Mouse (Mus musculus): ENCODE measurements around the gene Chmp1a. TPM values are rescaled to one million over a fixed set of nuclear protein-coding genes. Genes with fewer than 3 reads are reported as not detected.
A peak's percentile ranks its signal among the peaks of the same experiment; 100 is the strongest.

Gene Chmp1a
- polyA plus RNA-seq, 1 experiment = 114 TPM

DNA sequence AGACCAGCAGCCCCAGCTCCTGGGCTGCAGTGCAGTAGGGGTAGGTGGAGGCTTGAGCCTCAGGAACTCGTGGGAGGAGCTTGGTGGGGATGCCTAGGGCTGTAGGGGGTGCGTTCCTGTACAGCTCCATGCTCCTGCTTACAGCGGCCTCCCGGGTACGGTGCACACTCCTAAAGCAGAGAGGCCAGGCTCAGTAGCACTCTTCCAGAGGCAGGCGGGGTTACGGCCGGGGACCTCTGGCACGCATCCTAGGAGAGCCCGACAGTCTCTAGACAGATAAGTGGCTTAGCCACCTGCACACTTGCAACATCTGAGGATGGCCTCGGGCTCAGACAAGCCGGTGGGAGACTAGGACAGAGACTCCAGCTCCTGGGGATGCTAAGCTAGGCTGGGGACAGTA, 33.0 kb upstream of the Chmp1a start:
- Histone ChIP-seq H3K36me3 (ENCODE audit: control insufficient read depth, insufficient read depth) (no peaks in the 10 kb centered on the region), H3ac (ENCODE audit: control insufficient read depth, insufficient read length) (no peak overlapping the region)

DNA sequence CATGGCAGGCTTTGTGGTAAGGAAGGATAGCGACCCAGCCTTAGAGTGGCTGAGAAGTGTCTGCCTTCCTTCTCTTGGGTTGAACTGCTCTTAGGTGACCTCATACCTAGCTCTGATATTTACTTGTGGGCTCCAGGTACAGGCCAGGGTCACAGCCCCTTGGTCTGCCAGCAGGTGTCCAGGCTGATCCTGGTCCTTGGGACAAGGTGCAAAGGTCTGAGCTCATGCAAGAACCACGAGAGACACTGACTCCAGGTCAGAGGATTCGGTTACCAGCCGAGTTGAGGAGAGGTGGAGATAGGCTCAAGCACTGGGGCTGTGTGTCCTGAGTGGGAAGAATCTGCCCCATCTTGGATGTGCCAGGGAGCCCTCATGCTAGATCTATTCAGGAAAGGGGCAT, 31.8 kb upstream of the Chmp1a start:
- no peak overlapping the region for H3K4me3 ChIP-seq
- H3K79me2 ChIP-seq (ENCODE audit: control insufficient read depth, insufficient read depth) = no peaks in the 10 kb centered on the region
- no peak for TF ChIP-seq MYOG (IDR thresholded peaks at IDR 0.05; ENCODE audit: control insufficient read depth in 1 of 3, insufficient read depth in 1 of 3, insufficient read length in 2 of 3, low read depth in 2 of 3)
- no peak for TF ChIP-seq MYOD1 (IDR thresholded peaks at IDR 0.05; ENCODE audit: control insufficient read depth in 1 of 3, insufficient read length in 2 of 3, low read depth in 2 of 3)
- no peak for TF ChIP-seq TCF3 (IDR thresholded peaks at IDR 0.05; ENCODE audit: insufficient read length, low read depth)
- no peak for TF ChIP-seq TCF12 (IDR thresholded peaks at IDR 0.05; ENCODE audit: insufficient read depth, poor library complexity, severe bottlenecking)
- TF ChIP-seq E2F4 (IDR thresholded peaks at IDR 0.05; ENCODE audit: insufficient read depth) = no peak
- TF ChIP-seq POLR2A (IDR thresholded peaks at IDR 0.05; ENCODE audit: insufficient read length, low read depth) = no peak
- no peak for TF ChIP-seq REST (IDR thresholded peaks at IDR 0.05; ENCODE audit: insufficient read depth, insufficient read length)
- TF ChIP-seq CEBPB (IDR thresholded peaks at IDR 0.05; ENCODE audit: insufficient read depth, poor library complexity, severe bottlenecking) = no peak
- TF ChIP-seq SRF (IDR thresholded peaks at IDR 0.05; ENCODE audit: control insufficient read depth, insufficient read length, low read depth) = no peak
- TF ChIP-seq MAX (IDR thresholded peaks at IDR 0.05; ENCODE audit: low read depth) = no peak
- no peak for TF ChIP-seq USF1 (IDR thresholded peaks at IDR 0.05; ENCODE audit: low read depth)
- no peak overlapping the region for H3ac ChIP-seq (ENCODE audit: control insufficient read depth, insufficient read length)
- H3K4me2 ChIP-seq (ENCODE audit: low read depth) = no peak overlapping the region
- H3K36me3 ChIP-seq (ENCODE audit: control insufficient read depth, insufficient read depth) = no peaks in the 10 kb centered on the region
- no peaks in the 10 kb centered on the region for H3K27me3 ChIP-seq (ENCODE audit: control insufficient read depth, insufficient read depth, insufficient read length)

More for the DNA sequence above, 33.0 kb upstream of the Chmp1a start:
- no peak for TF ChIP-seq USF1 (IDR thresholded peaks at IDR 0.05; ENCODE audit: low read depth)
- no peak for TF ChIP-seq REST (IDR thresholded peaks at IDR 0.05; ENCODE audit: insufficient read depth, insufficient read length)
- TF ChIP-seq CEBPB (IDR thresholded peaks at IDR 0.05; ENCODE audit: insufficient read depth, poor library complexity, severe bottlenecking) = no peak
- TF ChIP-seq SRF (IDR thresholded peaks at IDR 0.05; ENCODE audit: control insufficient read depth, insufficient read length, low read depth) = no peak
- no peak for TF ChIP-seq POLR2A (IDR thresholded peaks at IDR 0.05; ENCODE audit: insufficient read length, low read depth)
- TF ChIP-seq TCF12 (IDR thresholded peaks at IDR 0.05; ENCODE audit: insufficient read depth, poor library complexity, severe bottlenecking) = no peak
- no peak for TF ChIP-seq MAX (IDR thresholded peaks at IDR 0.05; ENCODE audit: low read depth)
- H3K79me2 ChIP-seq (ENCODE audit: control insufficient read depth, insufficient read depth) = no peaks in the 10 kb centered on the region
- no peak overlapping the region for H3K4me2 ChIP-seq (ENCODE audit: low read depth)
- no peaks in the 10 kb centered on the region for H3K27me3 ChIP-seq (ENCODE audit: control insufficient read depth, insufficient read depth, insufficient read length)
- no peak overlapping the region for H3K4me3 ChIP-seq

DNA sequence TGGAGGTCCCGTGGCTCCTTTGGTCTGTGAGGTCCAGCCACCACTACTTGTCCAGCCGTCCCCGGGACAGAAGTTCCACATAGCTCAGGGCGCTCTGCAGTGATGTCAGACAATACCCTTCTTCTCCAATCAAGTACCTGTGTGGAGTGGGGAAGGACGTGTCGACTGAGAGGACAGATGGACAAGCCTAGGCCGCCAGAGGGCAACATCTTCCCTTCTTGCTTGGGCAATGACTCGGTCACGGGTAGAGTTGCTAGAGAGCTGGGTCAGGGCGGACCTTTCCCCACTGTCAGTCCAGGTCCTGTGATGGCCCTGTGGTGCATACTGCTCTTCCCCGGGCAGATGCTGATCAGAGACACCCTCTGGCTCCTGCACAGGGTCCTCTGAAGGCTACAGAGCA, 30.5 kb upstream of the Chmp1a start:
- no peak overlapping the region for H3K4me3 ChIP-seq
- H3ac ChIP-seq (ENCODE audit: control insufficient read depth, insufficient read length) = no peak overlapping the region
- TF ChIP-seq E2F4 (IDR thresholded peaks at IDR 0.05; ENCODE audit: insufficient read depth) (no peak), POLR2AphosphoS2 (IDR thresholded peaks at IDR 0.05; ENCODE audit: insufficient read length, low read depth) (peak; percentile 15)
- H3K27me3 ChIP-seq (ENCODE audit: control insufficient read depth, insufficient read depth, insufficient read length) = no peaks in the 10 kb centered on the region
- no peaks in the 10 kb centered on the region for H3K79me2 ChIP-seq (ENCODE audit: control insufficient read depth, insufficient read depth)
- no peaks in the 10 kb centered on the region for H3K36me3 ChIP-seq (ENCODE audit: control insufficient read depth, insufficient read depth)
- no peak overlapping the region for H3K4me2 ChIP-seq (ENCODE audit: low read depth)

DNA sequence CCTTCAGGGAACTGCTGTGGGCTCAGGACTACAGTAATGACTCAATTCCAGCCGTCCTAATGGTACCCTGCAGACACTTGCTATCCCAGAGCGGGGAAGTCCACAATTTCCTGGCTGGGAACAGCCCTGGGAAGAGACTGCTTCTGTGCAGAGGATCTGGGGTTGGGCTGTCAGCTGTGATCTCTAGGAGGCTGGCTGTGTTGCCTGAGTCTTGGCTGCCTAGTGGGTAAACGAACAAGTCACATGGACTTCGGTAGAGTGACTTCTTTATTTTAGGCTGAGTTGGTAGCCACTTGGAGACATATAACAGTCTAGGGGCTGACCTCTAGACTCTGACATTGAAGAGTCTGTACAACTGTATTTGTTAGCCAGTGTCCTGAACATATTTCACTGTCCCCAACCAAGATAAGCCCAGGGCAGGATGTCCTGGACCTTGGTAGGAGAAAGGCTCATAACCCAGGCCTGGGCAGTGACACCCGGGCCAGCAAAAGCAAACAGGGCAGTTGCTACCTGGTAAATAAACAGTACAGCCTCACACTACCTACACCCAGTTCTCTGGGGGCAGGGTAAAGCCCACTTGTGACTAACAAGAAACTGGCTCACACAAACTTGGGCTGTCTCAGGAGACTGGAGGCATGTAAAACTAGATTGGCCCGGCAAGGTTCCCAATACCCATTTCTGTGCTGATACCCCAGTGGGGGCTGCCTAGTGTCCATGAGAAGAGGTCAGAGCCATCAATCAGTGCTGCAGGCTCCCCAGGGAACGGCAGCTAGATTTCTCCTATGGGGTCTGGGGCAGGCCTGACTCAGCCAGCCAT, 29.8 kb upstream of the Chmp1a start:
- Histone ChIP-seq H3K4me3 (no peak overlapping the region), H3K27me3 (ENCODE audit: control insufficient read depth, insufficient read depth, insufficient read length) (no peaks in the 10 kb centered on the region), H3K36me3 (ENCODE audit: control insufficient read depth, insufficient read depth) (no peaks in the 10 kb centered on the region), H3ac (ENCODE audit: control insufficient read depth, insufficient read length) (no peak overlapping the region), H3K79me2 (ENCODE audit: control insufficient read depth, insufficient read depth) (no peaks in the 10 kb centered on the region), H3K4me2 (ENCODE audit: low read depth) (no peak overlapping the region)
- no peak for TF ChIP-seq E2F4 (IDR thresholded peaks at IDR 0.05; ENCODE audit: insufficient read depth)

DNA sequence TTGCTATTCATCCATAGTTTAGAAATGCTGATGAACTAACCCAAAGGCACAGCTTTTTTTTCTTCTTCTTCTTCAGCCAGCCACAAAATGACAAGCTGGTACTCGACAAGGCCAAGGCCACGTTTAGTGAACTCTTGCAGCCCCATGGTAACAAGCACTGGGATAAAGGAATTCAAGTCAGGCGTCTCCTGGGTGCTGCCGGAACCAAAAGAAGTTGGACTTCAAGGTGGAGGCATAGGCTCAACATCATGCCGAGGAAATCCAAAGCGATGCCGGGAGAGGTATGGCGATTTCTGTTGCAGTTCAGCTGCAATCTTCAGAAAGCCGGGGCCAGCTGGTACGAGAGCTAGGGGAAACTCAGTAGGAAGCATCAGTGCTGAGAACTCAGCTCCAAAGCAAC, 26.8 kb upstream of the Chmp1a start:
- H3K4me3 ChIP-seq = no peak overlapping the region
- H3K36me3 ChIP-seq (ENCODE audit: control insufficient read depth, insufficient read depth) = no peaks in the 10 kb centered on the region
- no peak overlapping the region for H3ac ChIP-seq (ENCODE audit: control insufficient read depth, insufficient read length)
- H3K27me3 ChIP-seq (ENCODE audit: control insufficient read depth, insufficient read depth, insufficient read length) = no peaks in the 10 kb centered on the region
- no peaks in the 10 kb centered on the region for H3K79me2 ChIP-seq (ENCODE audit: control insufficient read depth, insufficient read depth)
- no peak overlapping the region for H3K4me2 ChIP-seq (ENCODE audit: low read depth)
- no peak for TF ChIP-seq CEBPB (IDR thresholded peaks at IDR 0.05; ENCODE audit: insufficient read depth, poor library complexity, severe bottlenecking)
- no peak for TF ChIP-seq POLR2A (IDR thresholded peaks at IDR 0.05; ENCODE audit: insufficient read length, low read depth)

Measured in myocyte (in vitro differentiated cells).